Mouse (Mus musculus) limb, embryonic 10.5 days (tissue): ENCODE data around the gene Tex38. TPM values are rescaled to one million over a fixed set of nuclear protein-coding genes. Genes with fewer than 3 reads are reported as not detected.

ENCODE experiments used
- DNase-seq: peaks from one replicate; pipeline ENCODE4 v3.0.0-alpha.2; 2017; ENCODE audit warnings: low spot score
- H3K27ac ChIP-seq: fragments of 300-500 bp; sonication (generic); 2 replicates; pipeline ENCODE4 v1.5.1; 2016; ENCODE audit warnings: mild to moderate bottlenecking
- H3K27me3 ChIP-seq: fragments of 300-500 bp; sonication (generic); 2 replicates; pipeline ENCODE4 v1.6.1; 2016; ENCODE audit warnings: low read depth, mild to moderate bottlenecking; ENCODE audit not compliant: poor library complexity, severe bottlenecking
- H3K36me3 ChIP-seq: fragments of 300-500 bp; sonication (generic); 2 replicates; pipeline ENCODE4 v1.6.1; 2016; ENCODE audit warnings: mild to moderate bottlenecking, moderate library complexity
- H3K4me1 ChIP-seq: fragments of 300-500 bp; sonication (generic); 2 replicates; pipeline ENCODE4 v1.6.1; 2016
- H3K4me3 ChIP-seq: fragments of 300-500 bp; sonication (generic); 2 replicates; pipeline ENCODE4 v1.5.1; 2016; ENCODE audit warnings: mild to moderate bottlenecking, moderate library complexity
- H3K9me3 ChIP-seq: fragments of 300-500 bp; sonication (generic); replicated peaks from 2 replicates; pipeline ENCODE4 v1.6.1; 2016; ENCODE audit warnings: mild to moderate bottlenecking
- WGBS: fragments of 180-500 bp; shearing (Covaris S2); methylation state at CpG from one replicate; pipeline ENCODE4 v1.1.7; 2016; 5-methylcytosine and 5-hydroxymethylcytosine counted together
- polyA plus RNA-seq: library from polyadenylated mRNA; unstranded; fragments of >200 nt; fragmentation: Nextera tagmentation; extraction: Ambion mirVana; gene quantifications from 2 replicates; pipeline ENCODE4 v1.2.1, GENCODE M21; 2016

Gene Tex38
- polyA plus RNA-seq, 1 experiment from 2014 or later = 0.43 TPM

DNA sequence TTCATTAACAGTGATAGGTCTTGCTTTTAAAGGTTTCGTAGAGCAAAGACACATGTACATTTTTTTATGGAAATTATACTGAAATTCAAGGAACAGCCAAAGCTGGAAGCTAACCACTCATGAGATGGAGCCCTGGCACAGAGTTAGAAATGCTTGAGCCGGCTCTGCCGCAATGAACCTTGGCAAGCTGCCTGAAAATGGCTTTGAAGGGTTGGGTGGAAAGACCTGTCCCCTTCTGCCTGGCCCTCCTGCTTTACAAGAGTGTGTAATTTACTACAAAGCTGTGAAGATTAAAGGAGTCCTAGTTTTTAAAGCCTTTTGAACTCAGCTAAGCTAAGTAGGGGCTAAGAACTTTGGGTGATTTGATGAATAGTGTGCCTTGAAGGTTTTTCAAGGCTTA, 19.6 kb downstream of the Tex38 start:
- WGBS = 52% methylated on average over 3 of the region's 3 CpGs
- no peak for DNase-seq
- H3K4me1 ChIP-seq = no peaks in the 10 kb centered on the region
- H3K9me3 ChIP-seq = no peaks in the 10 kb centered on the region
- peaks cover 75% of the 10 kb centered on the region for H3K36me3 ChIP-seq
- no peaks in the 10 kb centered on the region for H3K27me3 ChIP-seq
- H3K4me3 ChIP-seq = no peak overlapping the region
- H3K27ac ChIP-seq = no peak overlapping the region

DNA sequence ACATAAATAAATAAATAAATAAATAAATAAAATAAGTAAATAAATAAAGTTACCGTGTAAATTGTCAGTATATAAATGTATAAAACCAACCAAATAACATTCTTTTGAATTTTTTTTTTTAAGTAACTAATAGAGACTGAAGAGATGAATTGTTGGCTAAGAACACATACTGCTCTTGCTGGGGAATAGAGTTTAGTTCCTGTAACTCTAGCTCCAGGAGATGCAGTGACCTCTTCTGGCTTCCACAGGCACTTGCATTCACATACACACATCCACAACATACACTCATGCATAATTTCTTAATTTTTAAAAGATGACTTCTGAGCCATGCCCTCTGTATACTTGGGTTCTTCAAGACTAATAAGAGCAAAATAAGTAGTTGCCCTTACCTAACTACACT, 26.0 kb downstream of the Tex38 start:
- no peak for DNase-seq
- H3K36me3 ChIP-seq = peaks cover 68% of the 10 kb centered on the region
- WGBS = 98% methylated on average over 1 of the region's 1 CpGs

GRCm38 (mm10) chr4:115754101-115754500, 26.7 kb downstream of the Tex38 start:
- Histone ChIP-seq H3K27ac (no peak overlapping the region), H3K36me3 (peaks cover 68% of the 10 kb centered on the region), H3K27me3 (no peaks in the 10 kb centered on the region), H3K9me3 (no peaks in the 10 kb centered on the region), H3K4me1 (no peaks in the 10 kb centered on the region), H3K4me3 (no peak overlapping the region)
- no peak for DNase-seq
- 93% methylated on average over 3 of the region's 3 CpGs for WGBS

More for the DNA sequence above, 26.0 kb downstream of the Tex38 start:
- no peak overlapping the region for H3K27ac ChIP-seq
- no peaks in the 10 kb centered on the region for H3K27me3 ChIP-seq
- H3K4me3 ChIP-seq = no peak overlapping the region
- no peaks in the 10 kb centered on the region for H3K9me3 ChIP-seq
- H3K4me1 ChIP-seq = no peaks in the 10 kb centered on the region

- no peak for DNase-seq
- WGBS = 77% methylated on average over 1 of the region's 1 CpGs
Measured at GRCm38 (mm10) chr4:115749336-115749735, 31.5 kb downstream of the Tex38 start.

DNA sequence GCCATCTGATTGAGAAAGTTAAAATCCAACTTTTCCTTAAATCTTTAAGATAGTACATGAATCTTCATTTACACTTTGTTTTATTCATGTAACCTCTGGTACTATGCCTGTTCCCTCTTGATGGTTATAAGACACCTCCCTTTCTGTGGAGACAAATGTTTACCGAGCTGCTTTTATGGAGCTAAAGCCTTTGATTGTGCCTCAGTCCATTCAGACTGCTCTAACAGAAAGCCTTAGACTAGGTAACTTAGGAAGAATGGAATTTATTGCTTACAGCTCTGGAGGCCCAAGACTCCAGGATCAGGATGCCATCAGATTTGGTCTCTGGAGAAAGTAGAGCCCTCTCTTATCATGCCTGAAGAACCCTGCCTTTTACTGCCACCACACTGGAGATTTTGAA, 32.6 kb downstream of the Tex38 start:
- 32% methylated on average over 1 of the region's 1 CpGs for WGBS
- H3K27ac ChIP-seq = no peak overlapping the region
- DNase-seq = no peak
- H3K27me3 ChIP-seq = no peaks in the 10 kb centered on the region
- peaks cover 37% of the 10 kb centered on the region for H3K4me1 ChIP-seq
- H3K4me3 ChIP-seq = no peak overlapping the region
- H3K9me3 ChIP-seq = no peaks in the 10 kb centered on the region
- peaks cover 54% of the 10 kb centered on the region for H3K36me3 ChIP-seq

More at GRCm38 (mm10) chr4:115749336-115749735, 31.5 kb downstream of the Tex38 start:
- no peak overlapping the region for H3K4me3 ChIP-seq
- H3K27me3 ChIP-seq = no peaks in the 10 kb centered on the region
- no peak overlapping the region for H3K27ac ChIP-seq
- peaks cover 61% of the 10 kb centered on the region for H3K36me3 ChIP-seq
- H3K9me3 ChIP-seq = no peaks in the 10 kb centered on the region
- H3K4me1 ChIP-seq = peaks cover 28% of the 10 kb centered on the region

DNA sequence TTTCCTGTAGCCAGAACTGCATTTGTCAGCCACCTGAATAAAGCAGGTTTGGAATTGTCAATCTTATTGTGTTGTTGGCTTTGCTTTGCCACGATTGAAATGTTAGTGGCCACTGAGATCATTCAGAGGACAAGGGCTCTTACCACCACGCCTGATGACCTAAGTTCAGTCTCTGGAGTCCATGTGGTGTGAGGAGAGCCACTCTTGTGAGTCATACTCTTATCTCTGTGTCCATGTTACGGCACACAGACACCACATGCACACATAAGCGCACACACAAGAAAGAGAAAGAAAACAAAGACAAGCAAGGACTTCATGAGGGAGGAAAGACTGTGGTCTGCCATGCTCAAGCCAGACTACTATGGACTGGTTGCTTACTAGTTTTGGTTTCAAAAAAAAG, 37.7 kb downstream of the Tex38 start:
- WGBS = 92% methylated on average over 4 of the region's 4 CpGs
- H3K4me1 ChIP-seq = peaks cover 44% of the 10 kb centered on the region
- no peak overlapping the region for H3K4me3 ChIP-seq
- no peaks in the 10 kb centered on the region for H3K27me3 ChIP-seq
- no peak overlapping the region for H3K27ac ChIP-seq
- no peaks in the 10 kb centered on the region for H3K9me3 ChIP-seq
- H3K36me3 ChIP-seq = peaks cover 49% of the 10 kb centered on the region
- DNase-seq = no peak

DNA sequence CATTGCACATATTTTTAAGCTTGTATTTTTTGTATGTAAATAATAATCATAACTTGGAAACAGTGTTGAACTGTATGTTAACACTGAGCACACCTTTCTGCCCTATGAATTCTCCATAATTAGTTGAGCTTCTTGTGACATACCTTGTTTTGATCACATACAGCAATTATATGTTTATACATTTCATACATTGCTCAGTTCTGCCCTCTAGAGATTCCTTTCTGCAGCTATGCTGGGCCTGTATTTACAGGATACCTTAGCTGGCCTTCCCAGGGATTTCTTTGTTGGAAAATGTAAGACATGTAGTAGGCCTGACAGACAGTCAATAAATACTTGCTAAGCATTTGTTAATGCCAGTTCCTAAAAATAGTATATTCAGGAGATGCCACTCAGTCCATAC, 38.2 kb downstream of the Tex38 start:
- peaks cover 45% of the 10 kb centered on the region for H3K36me3 ChIP-seq

DNA sequence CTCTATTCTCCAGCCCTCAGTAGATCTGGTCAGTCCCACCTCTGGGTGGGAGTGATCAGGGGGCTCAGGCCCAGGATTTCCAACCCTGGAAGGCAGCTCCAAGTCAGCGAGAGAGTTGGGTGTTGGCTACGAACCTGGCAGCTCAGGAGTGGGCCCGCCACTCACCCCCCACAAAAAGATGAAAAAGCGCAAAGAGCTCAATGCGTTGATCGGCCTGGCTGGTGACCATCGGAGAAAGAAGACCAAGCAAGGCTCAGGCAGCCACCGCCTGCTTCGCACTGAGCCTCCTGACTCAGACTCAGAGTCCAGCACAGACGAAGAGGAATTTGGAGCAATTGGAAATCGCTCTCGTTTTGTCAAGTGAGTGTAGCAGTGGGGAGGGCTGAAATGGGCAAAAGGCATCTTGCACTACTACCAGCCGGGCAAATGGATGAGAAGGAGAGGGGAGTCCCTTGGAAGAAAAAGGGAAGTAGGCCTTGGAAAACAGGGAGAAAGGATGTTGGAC, 42.3 kb downstream of the Tex38 start:
- H3K9me3 ChIP-seq = no peaks in the 10 kb centered on the region
- no peak for DNase-seq
- 0 out of 2 replicates have a peak, but pooled peaks cover 6% of the 10 kb centered on the region for H3K27me3 ChIP-seq
- H3K4me3 ChIP-seq = peak overlapping the region; percentile 90
- peaks cover 23% of the 10 kb centered on the region for H3K4me1 ChIP-seq
- peaks cover 31% of the 10 kb centered on the region for H3K36me3 ChIP-seq
- WGBS = 44% methylated on average over 13 of the region's 13 CpGs
- H3K27ac ChIP-seq = peak overlapping the region; percentile 90; the same call in 1 of the 2 replicates

More for the DNA sequence above, 38.2 kb downstream of the Tex38 start:
- H3K4me3 ChIP-seq = no peak overlapping the region
- H3K9me3 ChIP-seq = no peaks in the 10 kb centered on the region
- H3K4me1 ChIP-seq = peaks cover 42% of the 10 kb centered on the region
- DNase-seq = no peak
- no peaks in the 10 kb centered on the region for H3K27me3 ChIP-seq
- H3K27ac ChIP-seq = no peak overlapping the region

DNA sequence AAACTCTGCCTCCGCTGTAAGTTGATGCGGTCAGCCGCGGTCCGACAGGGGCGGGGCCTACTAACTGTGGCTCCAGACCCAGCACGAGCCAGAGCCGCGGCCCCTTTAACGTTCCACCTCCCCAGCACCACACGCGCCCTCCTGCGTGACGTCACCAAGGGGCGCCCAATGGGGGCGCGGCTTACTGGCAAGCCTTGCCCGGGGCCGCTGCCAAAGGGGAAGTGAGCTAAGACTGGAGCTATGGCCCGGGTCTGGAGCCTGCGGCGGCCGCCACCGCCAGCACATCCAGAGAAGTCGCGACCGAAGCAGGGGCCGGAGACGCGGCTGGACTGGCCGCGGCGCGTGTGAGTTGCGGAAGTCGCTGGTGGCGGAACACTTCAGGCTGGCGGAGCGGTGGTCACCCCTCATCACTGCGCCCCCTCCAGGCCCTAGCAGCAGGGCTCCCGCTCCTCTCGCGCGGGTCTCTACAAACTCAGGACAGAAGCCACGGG, 43.2 kb downstream of the Tex38 start, which contains the start of gene Efcab14:
Gene Efcab14 (plus strand): TSS at position 194 of the 491 bp plus-strand sequence.
- WGBS = under 1% methylated on average over 45 of the region's 45 CpGs

DNA sequence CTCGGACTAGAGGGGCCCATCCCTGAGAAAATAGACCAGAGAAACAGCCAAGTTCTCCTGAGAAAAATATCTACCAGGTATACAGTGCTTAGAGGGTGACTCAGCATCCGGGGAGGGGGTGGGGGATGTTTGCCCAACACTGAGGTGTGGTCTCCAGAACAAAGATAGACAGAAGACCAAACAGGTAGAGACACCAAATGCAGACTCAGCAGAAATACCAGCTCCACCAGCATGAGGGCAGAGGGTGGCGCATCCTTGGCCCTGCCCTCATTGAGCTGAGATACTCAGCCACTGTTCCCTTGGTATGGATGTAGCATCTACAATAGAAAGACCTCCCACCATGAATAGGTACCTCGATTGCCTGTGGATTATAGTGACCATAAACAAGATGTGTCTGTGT, 46.0 kb downstream of the Tex38 start:
- DNase-seq = no peak
- 0 out of 2 replicates have a peak, but pooled peaks cover 9% of the 10 kb centered on the region for H3K27me3 ChIP-seq
- 75% methylated on average over 4 of the region's 4 CpGs for WGBS
- peaks cover under 1% of the 10 kb centered on the region; the same call in 1 of the 2 replicates for H3K36me3 ChIP-seq
- no peak overlapping the region for H3K4me3 ChIP-seq
- H3K4me1 ChIP-seq = peaks cover 27% of the 10 kb centered on the region
- no peaks in the 10 kb centered on the region for H3K9me3 ChIP-seq
- no peak overlapping the region for H3K27ac ChIP-seq

More for the DNA sequence above, 43.2 kb downstream of the Tex38 start, which contains the start of gene Efcab14:
- H3K36me3 ChIP-seq = peaks cover 25% of the 10 kb centered on the region
- peak within 1 kb of the TSS; percentile 90 for H3K27ac ChIP-seq
- peak within 1 kb of the TSS; percentile 90 for H3K4me3 ChIP-seq
- 0 out of 2 replicates have a peak, but pooled peaks cover 9% of the 10 kb centered on the region for H3K27me3 ChIP-seq
- peak; percentile 100 for DNase-seq
- no peaks in the 10 kb centered on the region for H3K9me3 ChIP-seq
- H3K4me1 ChIP-seq = peaks cover 22% of the 10 kb centered on the region

- no peak for DNase-seq
- Histone ChIP-seq H3K27ac (no peak overlapping the region), H3K27me3 (0 out of 2 replicates have a peak, but pooled peaks cover 9% of the 10 kb centered on the region), H3K4me3 (no peak overlapping the region), H3K4me1 (peaks cover 18% of the 10 kb centered on the region), H3K36me3 (no peaks in the 10 kb centered on the region), H3K9me3 (no peaks in the 10 kb centered on the region)
- 80% methylated on average over 5 of the region's 5 CpGs for whole genome bisulfite sequencing
Measured at GRCm38 (mm10) chr4:115733746-115734145, 47.1 kb downstream of the Tex38 start.

DNA sequence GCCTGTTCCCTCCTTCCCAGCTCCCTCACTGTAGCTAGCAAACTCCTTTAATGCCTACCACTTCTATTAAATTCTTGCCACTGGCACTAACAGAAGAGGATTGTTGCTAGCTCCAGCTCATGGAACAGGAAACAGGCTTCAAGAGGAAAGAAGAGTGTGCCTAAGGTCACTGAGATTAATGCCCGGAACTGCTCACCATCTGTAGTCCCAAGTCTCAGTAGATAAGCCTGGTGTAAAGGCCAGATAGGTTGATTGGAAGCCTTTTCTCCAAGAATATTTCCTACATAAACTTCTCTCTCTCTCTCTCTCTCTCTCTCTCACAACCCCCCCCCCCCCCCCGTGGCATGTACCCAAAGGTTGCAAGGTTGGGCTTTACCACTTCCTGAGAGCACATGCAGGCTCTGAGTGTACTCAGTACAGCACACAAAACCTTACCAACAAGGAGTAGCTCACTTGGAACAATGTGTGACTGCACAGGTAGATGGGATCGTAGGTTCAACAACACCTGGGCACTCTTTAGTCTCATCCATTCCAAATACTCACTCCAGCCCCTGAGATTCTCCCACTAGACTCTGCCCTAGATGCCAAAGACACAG, 48.5 kb downstream of the Tex38 start:
- Histone ChIP-seq H3K4me1 (peaks cover 9% of the 10 kb centered on the region), H3K36me3 (no peaks in the 10 kb centered on the region), H3K9me3 (no peaks in the 10 kb centered on the region), H3K27ac (no peak overlapping the region), H3K27me3 (0 out of 2 replicates have a peak, but pooled peaks cover 9% of the 10 kb centered on the region), H3K4me3 (no peak overlapping the region)
- WGBS = 79% methylated on average over 3 of the region's 3 CpGs
- no peak for DNase-seq

- 0 out of 2 replicates have a peak, but pooled peaks cover 9% of the 10 kb centered on the region for H3K27me3 ChIP-seq
- peaks cover 5% of the 10 kb centered on the region for H3K4me1 ChIP-seq
- no peaks in the 10 kb centered on the region for H3K9me3 ChIP-seq
- H3K27ac ChIP-seq = no peak overlapping the region
- 23% methylated on average over 7 of the region's 7 CpGs for WGBS
- H3K4me3 ChIP-seq = no peak overlapping the region
- H3K36me3 ChIP-seq = no peaks in the 10 kb centered on the region
- DNase-seq = peak; percentile 81
Measured at GRCm38 (mm10) chr4:115731588-115732222, 49.1 kb downstream of the Tex38 start.
